Mouse (Mus musculus) CH12.LX (cell line): Measurements from ENCODE around the gene Chmp2a.

Source experiments
- CTCF ChIP-seq, 2 experiments: IDR thresholded peaks in 1 of 2; conservative IDR thresholded peaks in 1 of 2; 2 replicates each; pipeline ENCODE4 v1.5.1; 2011 to 2012; ENCODE audit warnings: low read depth in 2 of 2, low read length in 2 of 2, improper control_type of control experiment in 1 of 2, inconsistent platforms in 1 of 2, mild to moderate bottlenecking in 1 of 2, moderate library complexity in 1 of 2
- MAX ChIP-seq: IDR thresholded peaks from 2 replicates; pipeline ENCODE4 v1.6.1; 2011; ENCODE audit warnings: low read length, improper control_type of control experiment
- POLR2A ChIP-seq: IDR thresholded peaks from 2 replicates; pipeline ENCODE4 v1.6.1; 2011; ENCODE audit warnings: low read depth, mild to moderate bottlenecking, improper control_type of control experiment, low read length
- RCOR1 ChIP-seq: conservative IDR thresholded peaks from 2 replicates; pipeline ENCODE4 v1.6.1; 2012; ENCODE audit warnings: low read depth, mild to moderate bottlenecking, inconsistent platforms, low read length, improper control_type of control experiment
- UBTF ChIP-seq: IDR thresholded peaks from 2 replicates; pipeline ENCODE4 v1.6.1; 2012; ENCODE audit warnings: low read depth, mild to moderate bottlenecking, inconsistent platforms, low read length, improper control_type of control experiment, moderate library complexity
- USF1 ChIP-seq: IDR thresholded peaks from 2 replicates; pipeline ENCODE4 v1.6.1; 2014; ENCODE audit warnings: low read depth, mild to moderate bottlenecking, inconsistent platforms, low read length, improper control_type of control experiment

- no peak for TF ChIP-seq MAX
- TF ChIP-seq UBTF = no peak
- no peak for TF ChIP-seq CTCF (conservative IDR thresholded peaks at IDR 0.05 in 1 of 2, IDR thresholded peaks at IDR 0.05 in 1 of 2; ENCODE audit: low read depth in 2 of 2, low read length in 2 of 2)
- TF ChIP-seq USF1 = no peak
- no peak for TF ChIP-seq RCOR1
- no peak for TF ChIP-seq POLR2A
These were observed 2.1 kb downstream of the Chmp2a start for GRCm38 (mm10) chr7:13032541-13032940.
